Mouse (Mus musculus) Muller cell, postnatal 12 days (primary cell): ENCODE measurements at regions not wholly inside any gene's neighbourhood (a gene's known extent, or its start where the extent isn't known, plus 50 kb on each side); places are given as distances from the start of the nearest gene placed in this dataset.
A peak's percentile ranks its signal among the peaks of the same experiment; 100 is the strongest.
"Not testable (repeated sequence)": the region's sequence is repeated elsewhere in the genome, so short reads cannot be mapped to it uniquely, and the experiment has no call there.

Experiments
- DNase-seq: peaks from one replicate; pipeline ENCODE4 v3.0.0-alpha.2; 2015; ENCODE audit errors: inconsistent ontology term

GRCm38 (mm10) chr2:166324954-166325353 lies 169.5 kb upstream of the Sulf2 start:
- no peak for DNase-seq

GRCm38 (mm10) chr2:166324439-166324838 lies 169.0 kb upstream of the Sulf2 start:
- peak; percentile 92 for DNase-seq

GRCm38 (mm10) chr2:166322668-166323043 lies 167.2 kb upstream of the Sulf2 start:
- no peak for DNase-seq

GRCm38 (mm10) chr2:166321992-166322667 lies 166.7 kb upstream of the Sulf2 start:
- DNase-seq = no peak

- DNase-seq = no peak
These were observed 161.0 kb upstream of the Sulf2 start for GRCm38 (mm10) chr2:166316409-166316916.

- DNase-seq = no peak
These were observed 155.0 kb upstream of the Sulf2 start for GRCm38 (mm10) chr2:166310438-166310837.

GRCm38 (mm10) chr2:166309882-166310281 lies 154.4 kb upstream of the Sulf2 start:
- DNase-seq = no peak

- no peak for DNase-seq
These were observed 152.1 kb upstream of the Sulf2 start for GRCm38 (mm10) chr2:166307551-166307950.

- DNase-seq = peak; percentile 43
These were observed 149.9 kb upstream of the Sulf2 start for GRCm38 (mm10) chr2:166305044-166306002.

GRCm38 (mm10) chr2:166303854-166304253 lies 148.4 kb upstream of the Sulf2 start:
- no peak for DNase-seq

GRCm38 (mm10) chr2:166301161-166301560 lies 145.7 kb upstream of the Sulf2 start:
- DNase-seq = peak; percentile 96

- DNase-seq = no peak
These were observed 139.2 kb upstream of the Sulf2 start for GRCm38 (mm10) chr2:166294672-166295071.

GRCm38 (mm10) chr2:166292987-166293386 lies 137.5 kb upstream of the Sulf2 start:
- no peak for DNase-seq

GRCm38 (mm10) chr2:166291266-166291665 lies 135.8 kb upstream of the Sulf2 start:
- no peak for DNase-seq

- DNase-seq = no peak
These were observed 135.4 kb upstream of the Sulf2 start for GRCm38 (mm10) chr2:166290826-166291225.

- DNase-seq = no peak
These were observed 133.7 kb upstream of the Sulf2 start for GRCm38 (mm10) chr2:166289198-166289597.

GRCm38 (mm10) chr2:166281137-166281536 lies 125.7 kb upstream of the Sulf2 start:
- not testable (repeated sequence) for DNase-seq

- DNase-seq = peak; percentile 92
These were observed 125.2 kb upstream of the Sulf2 start for GRCm38 (mm10) chr2:166280651-166281127.

GRCm38 (mm10) chr2:166279676-166280075 lies 124.2 kb upstream of the Sulf2 start:
- no peak for DNase-seq

GRCm38 (mm10) chr2:166275398-166275797 lies 119.9 kb upstream of the Sulf2 start:
- no peak for DNase-seq

GRCm38 (mm10) chr2:166274016-166274346 lies 118.5 kb upstream of the Sulf2 start:
- DNase-seq = no peak

- no peak for DNase-seq
These were observed 118.0 kb upstream of the Sulf2 start for GRCm38 (mm10) chr2:166273312-166274015.
